Mouse (Mus musculus): Measurements from ENCODE around the gene Tex35.

GRCm38 (mm10) chr1:157150107-157150506 is 41.6 kb upstream of the Tex35 start:
- TF ChIP-seq CTCF (IDR thresholded peaks at IDR 0.05; ENCODE audit: low read depth, low read length) (no peak), POLR2A (IDR thresholded peaks at IDR 0.05; ENCODE audit: borderline replicate concordance, low read depth, low read length) (no peak)

All from bone marrow macrophage, adult 2 months (primary cell).